12 mouse cellular contexts compared by ENCODE assay signal in genomic region chr5:112748001-112748719, GRCm38 (mm10).
DNase-seq lines count a peak whose midpoint lies in the region; ATAC-seq and TF ChIP-seq lines count a peak whose summit lies in the region.
"Had no signal": no experiment of that assay in that cellular context is flagged by ENCODE, and none has a peak within 500 bp of the region (broad histone marks: within the 10 kb centered on the region; RNA-seq: fewer than 3 reads in every experiment).

No protein-coding gene starts in this region.

- 6% methylated on average over 21 of the region's 21 CpGs for WGBS in kidney, postnatal 0 days
- 8% methylated on average over 21 of the region's 21 CpGs for WGBS in forebrain, embryonic 13.5 days
- 23% methylated on average over 21 of the region's 21 CpGs for WGBS in limb, embryonic 10.5 days
- WGBS in neural tube, embryonic 14.5 days, result 7% methylated on average over 21 of the region's 21 CpGs

- peak; percentile 71 for DNase-seq in kidney, postnatal 0 days (ENCODE audit: low spot score)
- DNase-seq in kidney, adult 9 months, result no peak
- peak; percentile 52 for DNase-seq in limb, embryonic 10.5 days (ENCODE audit: low spot score)
- no peak for DNase-seq in frontal cortex, postnatal 10 days (ENCODE audit: low spot score in 2 of 2)
- no peak for DNase-seq in urinary bladder, postnatal 4 days (ENCODE audit: low spot score in 2 of 2)
- no peak for DNase-seq in lung, adult 18-20 months
- DNase-seq: gastrocnemius, postnatal 10 days; kidney, adult 11 months; lung, embryonic 14.5 days had no signal

- TF ChIP-seq CTCF in kidney, postnatal 0 days (IDR thresholded peaks at IDR 0.05; ENCODE audit: low read depth), result no peak

- H3K27me3 ChIP-seq in kidney, postnatal 0 days (ENCODE audit: insufficient read depth, low read length), result no peaks in the 10 kb centered on the region
- H3K27me3 ChIP-seq in forebrain, embryonic 13.5 days, result peaks cover 35% of the 10 kb centered on the region; the same call in 1 of the 2 replicates
- H3K27me3 ChIP-seq in limb, embryonic 10.5 days (ENCODE audit: low read depth, poor library complexity, severe bottlenecking), result peaks cover 42% of the 10 kb centered on the region
- no peaks in the 10 kb centered on the region for H3K27me3 ChIP-seq in neural tube, embryonic 14.5 days (ENCODE audit: control insufficient read depth, insufficient read depth, low read length)
- H3K27me3 ChIP-seq: CH12.LX had no signal

- no peak overlapping the region for H3K4me2 ChIP-seq in kidney, postnatal 0 days (ENCODE audit: low read length)
- H3K4me2 ChIP-seq in forebrain, embryonic 13.5 days, result peak overlapping the region; percentile 18
- 0 out of 2 replicates have a peak overlapping the region, but pooled peaks have one; percentile 17 for H3K4me2 ChIP-seq in neural tube, embryonic 14.5 days (ENCODE audit: low read depth, low read length)
- H3K4me2 ChIP-seq: lung, embryonic 14.5 days had no signal

- H3K9me3 ChIP-seq in kidney, postnatal 0 days (replicated peaks; ENCODE audit: low read length), result no peaks in the 10 kb centered on the region
- H3K9me3 ChIP-seq in forebrain, embryonic 13.5 days (replicated peaks), result no peaks in the 10 kb centered on the region
- H3K9me3 ChIP-seq in limb, embryonic 10.5 days (replicated peaks), result no peaks in the 10 kb centered on the region
- H3K9me3 ChIP-seq in neural tube, embryonic 14.5 days (ENCODE audit: control insufficient read depth, low read length), result no peaks in the 10 kb centered on the region

- no peak overlapping the region for H3K4me3 ChIP-seq in kidney, postnatal 0 days (replicated peaks; ENCODE audit: low read depth, low read length)
- H3K4me3 ChIP-seq in forebrain, embryonic 13.5 days, result no peak overlapping the region
- H3K4me3 ChIP-seq in limb, embryonic 10.5 days, result peak overlapping the region; percentile 6
- H3K4me3 ChIP-seq in neural tube, embryonic 14.5 days (ENCODE audit: low read depth, low read length), result no peak overlapping the region

- H3K4me1 ChIP-seq in kidney, postnatal 0 days (replicated peaks; ENCODE audit: insufficient read depth, low read length), result no peaks in the 10 kb centered on the region
- H3K4me1 ChIP-seq in forebrain, embryonic 13.5 days, result peaks cover 23% of the 10 kb centered on the region
- H3K4me1 ChIP-seq in limb, embryonic 10.5 days, result peaks cover 46% of the 10 kb centered on the region
- H3K4me1 ChIP-seq in neural tube, embryonic 14.5 days (ENCODE audit: control insufficient read depth, insufficient read depth, low read length), result peaks cover 25% of the 10 kb centered on the region

- no peaks in the 10 kb centered on the region for H3K36me3 ChIP-seq in kidney, postnatal 0 days (ENCODE audit: insufficient read depth, low read length)
- no peaks in the 10 kb centered on the region for H3K36me3 ChIP-seq in forebrain, embryonic 13.5 days (ENCODE audit: poor library complexity, severe bottlenecking)
- no peaks in the 10 kb centered on the region for H3K36me3 ChIP-seq in limb, embryonic 10.5 days
- no peaks in the 10 kb centered on the region for H3K36me3 ChIP-seq in neural tube, embryonic 14.5 days (ENCODE audit: control insufficient read depth, insufficient read depth, low read length)

- no peak overlapping the region for H3K27ac ChIP-seq in kidney, postnatal 0 days
- peak overlapping the region; percentile 58 for H3K27ac ChIP-seq in forebrain, embryonic 13.5 days
- H3K27ac ChIP-seq in limb, embryonic 10.5 days, result peak overlapping the region; percentile 64; the same call in 1 of the 2 replicates
- H3K27ac ChIP-seq in neural tube, embryonic 14.5 days (ENCODE audit: low read depth, low read length), result peak overlapping the region; percentile 80

- no peak for ATAC-seq in kidney, postnatal 0 days (replicated peaks; ENCODE audit: low FRiP score, low read depth)
- ATAC-seq in forebrain, embryonic 13.5 days, result peak; percentile 55; the same call in 1 of the 2 replicates
- peak; percentile 71 for ATAC-seq in neural tube, embryonic 14.5 days (ENCODE audit: low read depth)

- H3K9ac ChIP-seq in kidney, postnatal 0 days (ENCODE audit: low read depth, low read length), result no peak overlapping the region
- 0 out of 2 replicates have a peak overlapping the region, but pooled peaks have one; percentile 14 for H3K9ac ChIP-seq in forebrain, embryonic 13.5 days
- H3K9ac ChIP-seq in neural tube, embryonic 14.5 days (replicated peaks; ENCODE audit: low read depth, low read length), result no peak overlapping the region
- H3K9ac ChIP-seq: lung, embryonic 14.5 days had no signal

Comparison
In these comparisons a context has a peak if more than half of its experiments do, and no peak if none do; other contexts are left out.
1. DNase-seq: peak in kidney, postnatal 0 days (single experiment) and limb, embryonic 10.5 days (single experiment); none in kidney, adult 9 months (single experiment), frontal cortex, postnatal 10 days (0 of 2), urinary bladder, postnatal 4 days (0 of 2) and lung, adult 18-20 months (0 of 2).